Mouse (Mus musculus): ENCODE measurements at regions not wholly inside any gene's neighbourhood (a gene's known extent, or its start where the extent isn't known, plus 50 kb on each side); places are given as distances from the start of the nearest gene placed in this dataset.

GRCm38 (mm10) chr14:76857196-76857773, 179.3 kb upstream of the Ccdc122 start:
- Histone ChIP-seq H3K36me3 (no peaks in the 10 kb centered on the region), H3K4me3 (no peak overlapping the region), H3K9me3 (no peaks in the 10 kb centered on the region), H3K27me3 (no peaks in the 10 kb centered on the region), H3K4me2 (no peak overlapping the region), H3K4me1 (replicated peaks) (no peaks in the 10 kb centered on the region), H3K27ac (no peak overlapping the region), H3K9ac (no peak overlapping the region)
- WGBS: 55% methylated on average over 10 of the region's 10 CpGs
- ATAC-seq (ENCODE audit: low FRiP score): no peak

GRCm38 (mm10) chr14:76856591-76856990, 180.0 kb upstream of the Ccdc122 start:
- no peak overlapping the region for H3K9ac ChIP-seq
- no peaks in the 10 kb centered on the region for H3K9me3 ChIP-seq
- 82% methylated on average over 8 of the region's 8 CpGs for WGBS
- no peak overlapping the region for H3K4me3 ChIP-seq
- no peaks in the 10 kb centered on the region for H3K36me3 ChIP-seq
- H3K4me2 ChIP-seq: no peak overlapping the region
- no peaks in the 10 kb centered on the region for H3K27me3 ChIP-seq
- no peak for ATAC-seq (ENCODE audit: low FRiP score)
- no peak overlapping the region for H3K27ac ChIP-seq
- no peaks in the 10 kb centered on the region for H3K4me1 ChIP-seq (replicated peaks)

DNA sequence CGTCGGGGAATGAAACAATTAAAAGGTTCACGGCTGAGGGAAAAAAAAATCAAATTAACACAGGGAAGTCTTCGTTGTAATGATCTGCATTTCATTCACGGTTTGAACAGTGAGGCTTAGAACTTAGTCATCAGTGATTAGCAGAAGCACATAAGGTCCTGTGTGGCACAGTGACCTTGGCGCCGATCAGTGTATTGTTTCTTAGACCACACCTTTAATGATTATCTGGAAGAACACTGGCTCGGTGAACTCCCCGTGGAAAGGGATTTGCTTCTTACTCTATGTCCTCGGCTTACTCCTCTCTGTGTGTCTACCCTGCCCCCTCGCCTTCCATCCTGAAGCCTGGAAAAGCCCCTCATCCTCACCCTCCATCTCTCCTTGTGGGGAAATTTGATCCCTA, 181.6 kb upstream of the Ccdc122 start:
- Histone ChIP-seq H3K27me3 (no peaks in the 10 kb centered on the region), H3K9me3 (no peaks in the 10 kb centered on the region), H3K4me3 (no peak overlapping the region), H3K4me2 (no peak overlapping the region), H3K4me1 (replicated peaks) (no peaks in the 10 kb centered on the region), H3K27ac (no peak overlapping the region), H3K36me3 (no peaks in the 10 kb centered on the region), H3K9ac (no peak overlapping the region)
- ATAC-seq (ENCODE audit: low FRiP score): no peak
- WGBS: 75% methylated on average over 11 of the region's 11 CpGs

DNA sequence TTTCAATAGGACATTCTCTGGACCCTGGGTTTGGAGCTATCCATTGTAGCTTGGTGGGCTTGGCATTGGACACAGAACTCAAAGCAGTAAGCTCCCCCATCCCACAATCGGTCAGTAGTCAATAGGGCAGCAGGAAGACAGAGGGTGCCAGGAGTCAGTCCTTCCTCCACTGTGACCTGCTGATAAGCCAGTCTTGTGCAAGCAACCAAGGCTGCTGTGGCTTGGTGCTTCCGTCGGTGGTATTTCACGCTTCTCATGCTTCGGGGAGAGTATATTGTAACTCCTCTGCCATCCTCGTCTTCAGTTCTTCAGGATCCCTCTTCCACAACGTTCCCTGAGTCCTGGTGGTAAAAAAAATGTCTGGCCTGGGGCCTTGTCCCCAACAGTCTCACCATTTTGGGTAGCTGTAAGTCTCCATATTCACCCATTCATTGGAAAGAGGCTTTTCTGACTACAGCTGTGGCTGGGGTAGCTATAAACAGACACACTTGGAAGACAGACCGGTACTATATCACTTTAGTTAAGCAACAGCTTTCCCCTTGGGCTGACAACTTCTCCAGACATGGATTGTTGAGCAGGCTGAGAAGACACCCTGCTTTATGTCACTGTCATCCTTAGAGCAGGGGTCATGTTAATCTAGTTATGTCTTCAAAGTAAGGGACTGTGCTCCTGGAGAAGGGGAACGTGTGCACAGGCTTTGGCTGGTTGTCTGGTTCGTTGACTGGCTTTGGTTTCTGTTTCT, 184.9 kb upstream of the Ccdc122 start:
- Histone ChIP-seq H3K4me2 (no peak overlapping the region), H3K4me1 (replicated peaks) (no peaks in the 10 kb centered on the region), H3K9ac (no peak overlapping the region), H3K27ac (no peak overlapping the region), H3K4me3 (no peak overlapping the region), H3K27me3 (no peaks in the 10 kb centered on the region), H3K9me3 (no peaks in the 10 kb centered on the region), H3K36me3 (no peaks in the 10 kb centered on the region)
- WGBS: 87% methylated on average over 10 of the region's 10 CpGs
- no peak for ATAC-seq (ENCODE audit: low FRiP score)

- Histone ChIP-seq H3K36me3 (no peaks in the 10 kb centered on the region), H3K27me3 (no peaks in the 10 kb centered on the region), H3K4me2 (no peak overlapping the region), H3K9ac (no peak overlapping the region), H3K27ac (no peak overlapping the region), H3K9me3 (no peaks in the 10 kb centered on the region), H3K4me3 (no peak overlapping the region), H3K4me1 (replicated peaks) (no peaks in the 10 kb centered on the region)
- WGBS: 95% methylated on average over 4 of the region's 4 CpGs
- ATAC-seq (ENCODE audit: low FRiP score): no peak
Measured at GRCm38 (mm10) chr14:76850641-76851040, 185.9 kb upstream of the Ccdc122 start.

GRCm38 (mm10) chr14:76850051-76850450, 186.5 kb upstream of the Ccdc122 start:
- H3K27ac ChIP-seq: no peak overlapping the region
- H3K9ac ChIP-seq: no peak overlapping the region
- no peaks in the 10 kb centered on the region for H3K36me3 ChIP-seq
- no peak overlapping the region for H3K4me3 ChIP-seq
- ATAC-seq (ENCODE audit: low FRiP score): no peak
- no peaks in the 10 kb centered on the region for H3K9me3 ChIP-seq
- WGBS: 41% methylated on average over 13 of the region's 13 CpGs
- no peaks in the 10 kb centered on the region for H3K27me3 ChIP-seq
- no peaks in the 10 kb centered on the region for H3K4me1 ChIP-seq (replicated peaks)
- H3K4me2 ChIP-seq: no peak overlapping the region

GRCm38 (mm10) chr14:76849636-76850035, 186.9 kb upstream of the Ccdc122 start:
- Histone ChIP-seq H3K4me2 (no peak overlapping the region), H3K4me1 (replicated peaks) (no peaks in the 10 kb centered on the region), H3K36me3 (no peaks in the 10 kb centered on the region), H3K9ac (no peak overlapping the region), H3K27me3 (no peaks in the 10 kb centered on the region), H3K4me3 (no peak overlapping the region), H3K27ac (no peak overlapping the region), H3K9me3 (no peaks in the 10 kb centered on the region)
- ATAC-seq (ENCODE audit: low FRiP score): no peak
- WGBS: 79% methylated on average over 6 of the region's 6 CpGs

- no peaks in the 10 kb centered on the region for H3K9me3 ChIP-seq
- H3K4me3 ChIP-seq: no peak overlapping the region
- no peak overlapping the region for H3K27ac ChIP-seq
- H3K4me2 ChIP-seq: no peak overlapping the region
- no peak overlapping the region for H3K9ac ChIP-seq
- no peak for ATAC-seq (ENCODE audit: low FRiP score)
- H3K27me3 ChIP-seq: no peaks in the 10 kb centered on the region
- WGBS: 73% methylated on average over 3 of the region's 3 CpGs
- H3K4me1 ChIP-seq (replicated peaks): no peaks in the 10 kb centered on the region
- H3K36me3 ChIP-seq: no peaks in the 10 kb centered on the region
Measured at GRCm38 (mm10) chr14:76849071-76849470, 187.5 kb upstream of the Ccdc122 start.

- H3K4me3 ChIP-seq: no peak overlapping the region
- H3K9me3 ChIP-seq: no peaks in the 10 kb centered on the region
- H3K27me3 ChIP-seq: no peaks in the 10 kb centered on the region
- H3K27ac ChIP-seq: no peak overlapping the region
- 88% methylated on average over 3 of the region's 3 CpGs for WGBS
- H3K4me2 ChIP-seq: no peak overlapping the region
- no peak overlapping the region for H3K9ac ChIP-seq
- no peak for ATAC-seq (ENCODE audit: low FRiP score)
- no peaks in the 10 kb centered on the region for H3K4me1 ChIP-seq (replicated peaks)
- no peaks in the 10 kb centered on the region for H3K36me3 ChIP-seq
Measured at GRCm38 (mm10) chr14:76845706-76846105, 190.9 kb upstream of the Ccdc122 start.

GRCm38 (mm10) chr14:76844717-76845116, 191.9 kb upstream of the Ccdc122 start:
- Histone ChIP-seq H3K4me2 (no peak overlapping the region), H3K27ac (no peak overlapping the region)
- WGBS: 92% methylated on average over 1 of the region's 1 CpGs

DNA sequence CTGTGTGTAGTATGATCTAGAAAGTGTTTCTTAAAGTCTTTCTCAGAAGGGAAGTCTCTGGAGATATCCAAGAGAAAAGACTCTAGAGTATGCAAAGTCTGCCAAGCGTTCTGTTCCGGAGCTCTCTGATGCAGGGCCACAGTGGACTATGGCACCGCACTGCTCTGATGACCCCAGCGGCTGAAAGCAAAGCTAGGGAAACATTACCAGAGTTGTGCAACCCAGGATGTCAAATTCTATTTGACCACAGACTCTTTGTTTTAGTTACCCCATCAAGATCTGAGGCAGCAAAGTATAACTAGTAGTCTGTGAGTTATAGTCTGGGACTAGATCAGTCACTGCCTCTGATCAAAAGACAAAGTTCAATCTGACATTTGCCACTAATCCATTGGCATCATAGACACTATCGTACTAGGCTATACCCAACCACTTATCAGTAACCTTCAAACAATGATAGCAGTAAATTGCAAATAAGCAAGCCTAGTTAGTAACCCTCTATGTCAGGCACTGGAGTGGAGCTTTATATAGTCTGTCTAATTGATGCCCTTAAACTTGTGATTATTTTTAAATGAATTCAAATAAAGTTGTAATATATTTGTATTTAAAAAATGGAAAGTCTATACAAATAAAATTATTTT, 198.9 kb upstream of the Ccdc122 start:
- Histone ChIP-seq H3K9me3 (no peaks in the 10 kb centered on the region), H3K4me1 (replicated peaks) (peaks cover 8% of the 10 kb centered on the region), H3K4me2 (no peak overlapping the region), H3K9ac (no peak overlapping the region), H3K27me3 (no peaks in the 10 kb centered on the region), H3K27ac (no peak overlapping the region), H3K4me3 (no peak overlapping the region), H3K36me3 (no peaks in the 10 kb centered on the region)
- 88% methylated on average over 5 of the region's 5 CpGs for WGBS
- ATAC-seq (ENCODE audit: low FRiP score): no peak

More at GRCm38 (mm10) chr14:76844717-76845116, 191.9 kb upstream of the Ccdc122 start:
- Histone ChIP-seq H3K9me3 (no peaks in the 10 kb centered on the region), H3K4me3 (no peak overlapping the region), H3K9ac (no peak overlapping the region), H3K36me3 (no peaks in the 10 kb centered on the region), H3K4me1 (replicated peaks) (no peaks in the 10 kb centered on the region), H3K27me3 (no peaks in the 10 kb centered on the region)
- ATAC-seq (ENCODE audit: low FRiP score): no peak

DNA sequence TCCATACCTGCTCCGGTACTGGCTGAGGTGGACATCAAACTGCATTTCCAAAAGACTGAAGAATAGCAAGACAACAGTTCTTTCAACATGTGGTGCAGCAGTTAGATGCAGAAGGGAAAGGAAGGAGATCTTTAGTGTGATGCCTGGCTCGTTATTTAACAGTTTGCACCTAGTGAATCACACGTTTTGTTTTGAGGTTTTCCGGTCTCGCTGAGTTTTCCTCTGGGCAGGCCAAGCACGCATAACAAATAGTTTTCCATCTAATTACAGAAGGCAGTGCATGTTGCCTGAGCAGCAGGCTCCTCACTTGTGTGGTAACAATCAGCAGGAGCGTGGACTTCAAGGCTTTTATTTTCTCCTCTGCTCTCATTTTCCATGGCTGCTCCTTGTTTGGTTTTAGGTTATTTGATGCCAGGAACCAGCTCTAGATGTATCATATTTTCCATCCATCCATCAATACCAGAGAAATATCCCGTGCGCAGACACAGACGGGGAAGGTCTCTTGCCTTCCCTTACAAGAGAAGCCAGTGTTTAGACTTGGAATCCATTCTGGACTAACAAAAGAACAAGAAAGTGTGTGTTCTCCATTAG, 199.6 kb upstream of the Ccdc122 start:
- H3K27ac ChIP-seq: 0 out of 2 replicates have a peak overlapping the region, but pooled peaks have one; percentile 2
- 50% methylated on average over 10 of the region's 10 CpGs for WGBS

More for the DNA sequence above, 199.6 kb upstream of the Ccdc122 start:
- no peak overlapping the region for H3K9ac ChIP-seq
- no peak for ATAC-seq (ENCODE audit: low FRiP score)
- no peaks in the 10 kb centered on the region for H3K9me3 ChIP-seq
- H3K36me3 ChIP-seq: no peaks in the 10 kb centered on the region
- no peak overlapping the region for H3K4me2 ChIP-seq
- peaks cover 8% of the 10 kb centered on the region for H3K4me1 ChIP-seq (replicated peaks)
- H3K4me3 ChIP-seq: no peak overlapping the region
- H3K27me3 ChIP-seq: no peaks in the 10 kb centered on the region

All from hindbrain, embryonic 13.5 days (tissue).